Mouse (Mus musculus) T-helper 1 cell (primary cell): ENCODE measurements around the gene March10.

ENCODE experiments used
- in situ Hi-C: fragments of 300-600 bp; cut with MboI, MseI; formaldehyde crosslinking; loops from one replicate; pipeline ENCODE4 v1.15.1; 2025; ENCODE audit warnings: high pct_unique_total_duplicates

March10 gene

DNA sequence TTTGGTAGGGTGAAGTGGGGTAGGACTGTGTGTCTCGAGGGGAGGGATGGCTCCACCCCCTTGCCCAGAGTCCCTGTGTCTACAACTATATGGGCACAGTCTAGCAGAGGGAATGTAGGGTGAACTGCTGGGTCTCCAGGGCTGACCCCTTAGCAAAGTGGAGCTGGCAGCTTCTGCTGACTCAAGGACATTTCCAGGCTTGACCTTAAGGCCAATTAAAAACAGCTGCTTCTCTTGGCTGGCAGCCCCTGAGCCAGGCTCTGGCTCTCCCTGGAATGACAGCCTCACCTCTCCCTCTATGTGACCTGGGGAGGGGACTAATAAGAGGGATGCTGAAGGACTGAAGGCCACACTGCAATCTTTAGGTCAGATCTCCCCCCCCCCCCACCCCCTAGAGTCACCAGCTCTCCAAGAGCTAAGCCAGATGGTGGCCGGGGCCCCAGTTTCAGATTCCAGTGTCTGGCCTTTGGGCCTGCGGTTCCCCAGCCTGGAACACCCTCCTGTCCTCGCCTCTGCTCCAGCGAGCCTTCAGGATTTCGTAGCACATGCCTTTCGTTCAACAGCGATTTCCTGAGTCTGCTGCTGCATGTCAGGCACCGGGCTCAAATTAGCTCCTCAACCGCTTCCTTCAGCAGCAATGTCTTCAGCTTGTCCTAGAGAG is 143.4 kb downstream of the March10 start:
- in situ Hi-C loops = no loop called here

DNA sequence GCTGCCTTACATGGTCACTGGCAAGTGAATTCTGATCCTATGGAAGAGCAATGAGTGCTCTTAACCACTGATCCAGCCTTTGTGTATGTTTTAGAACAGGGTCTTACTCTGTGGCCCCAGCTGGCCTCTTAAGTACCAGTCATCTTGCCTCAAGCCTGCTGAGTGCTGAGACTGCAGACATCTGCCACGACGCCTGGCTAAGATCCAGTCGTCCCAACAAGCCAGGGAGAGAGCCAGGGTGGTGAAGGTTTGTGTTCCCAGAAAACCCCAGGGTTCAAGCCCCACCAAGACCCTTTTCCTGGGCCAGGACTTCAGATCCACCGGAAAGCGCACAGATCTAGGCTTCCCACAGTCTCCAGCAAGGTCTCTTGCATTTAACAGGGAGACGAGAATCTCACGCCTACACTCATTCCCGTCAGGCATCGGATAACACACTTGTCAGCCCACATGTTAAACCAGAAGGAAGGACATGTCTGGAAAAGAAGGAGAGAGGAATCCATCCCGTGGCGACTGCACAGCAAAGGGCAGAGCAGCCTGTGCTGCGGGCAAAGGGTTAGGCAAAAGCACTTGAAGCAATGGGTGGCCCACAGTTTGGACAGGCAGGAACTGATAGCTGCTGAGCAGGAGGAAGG is 144.1 kb downstream of the March10 start:
- in situ Hi-C loops = no loop called here

DNA sequence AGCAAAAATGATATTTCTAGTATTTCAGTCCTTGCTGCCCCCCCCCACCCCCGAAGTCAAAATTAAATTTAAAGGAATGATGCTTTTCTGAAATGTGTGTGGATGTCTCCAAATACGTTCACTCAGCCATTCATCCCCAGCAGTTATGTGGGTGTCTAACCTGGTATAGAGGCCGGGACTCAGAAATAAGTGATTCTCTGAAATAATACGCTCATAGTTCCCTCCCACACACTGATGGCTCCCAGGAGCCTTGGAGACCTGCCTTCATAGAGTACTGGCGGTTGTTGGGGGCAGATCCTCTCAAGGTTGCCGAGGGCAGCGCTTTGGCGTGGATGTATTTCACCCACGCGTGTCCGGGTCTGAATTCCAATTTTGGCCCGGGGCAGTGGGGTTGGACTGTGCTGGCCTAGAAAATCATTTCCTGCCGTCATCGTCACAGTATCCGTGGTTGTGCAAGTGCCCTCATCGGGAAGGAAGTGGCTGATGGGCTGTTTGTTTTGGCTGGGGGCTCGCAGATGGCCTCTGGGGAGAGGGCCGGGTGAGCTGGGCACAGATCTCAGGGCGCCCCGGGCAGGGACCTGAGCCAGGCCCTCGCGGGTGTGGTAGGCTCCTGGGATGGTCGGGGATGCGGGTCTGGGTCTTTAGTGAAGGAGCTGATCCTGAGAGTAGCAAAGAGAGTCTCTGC is 145.1 kb downstream of the March10 start:
- in situ Hi-C loops = no loop called here
